Mouse (Mus musculus): ENCODE results near the gene Catsperz.

Catsperz gene

DNA sequence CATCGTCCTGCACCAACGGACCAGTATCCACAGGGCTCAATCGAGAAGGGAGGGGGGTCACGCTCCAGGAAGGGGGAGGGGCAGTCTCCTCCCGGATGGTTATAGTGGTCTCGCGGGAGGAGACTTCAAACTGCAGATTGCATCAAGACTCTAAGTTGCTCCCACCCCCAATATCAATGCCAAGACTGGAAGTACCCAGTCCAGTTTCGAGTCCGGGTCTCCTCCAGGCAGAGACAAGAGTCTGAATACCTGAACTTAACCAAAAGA lies at the start of gene Catsperz:
Gene Catsperz (minus strand): TSS at position 74 of the 267 bp plus-strand sequence.
- no peak for DNase-seq

- peak; percentile 82 to 85 for DNase-seq
Observed at GRCm38 (mm10) chr19:6974211-6975205, 49.3 kb upstream of the Catsperz start, which contains the start of gene Ppp1r14b. Gene Ppp1r14b, plus strand, starts transcription at chr19:6974968.

GRCm38 (mm10) chr19:6973581-6974190 lies 48.5 kb upstream of the Catsperz start:
- no peak for DNase-seq

- DNase-seq = no peak
Observed at GRCm38 (mm10) chr19:6972247-6972917, 47.2 kb upstream of the Catsperz start.

GRCm38 (mm10) chr19:6971644-6972043 lies 46.5 kb upstream of the Catsperz start:
- no peak for DNase-seq

DNA sequence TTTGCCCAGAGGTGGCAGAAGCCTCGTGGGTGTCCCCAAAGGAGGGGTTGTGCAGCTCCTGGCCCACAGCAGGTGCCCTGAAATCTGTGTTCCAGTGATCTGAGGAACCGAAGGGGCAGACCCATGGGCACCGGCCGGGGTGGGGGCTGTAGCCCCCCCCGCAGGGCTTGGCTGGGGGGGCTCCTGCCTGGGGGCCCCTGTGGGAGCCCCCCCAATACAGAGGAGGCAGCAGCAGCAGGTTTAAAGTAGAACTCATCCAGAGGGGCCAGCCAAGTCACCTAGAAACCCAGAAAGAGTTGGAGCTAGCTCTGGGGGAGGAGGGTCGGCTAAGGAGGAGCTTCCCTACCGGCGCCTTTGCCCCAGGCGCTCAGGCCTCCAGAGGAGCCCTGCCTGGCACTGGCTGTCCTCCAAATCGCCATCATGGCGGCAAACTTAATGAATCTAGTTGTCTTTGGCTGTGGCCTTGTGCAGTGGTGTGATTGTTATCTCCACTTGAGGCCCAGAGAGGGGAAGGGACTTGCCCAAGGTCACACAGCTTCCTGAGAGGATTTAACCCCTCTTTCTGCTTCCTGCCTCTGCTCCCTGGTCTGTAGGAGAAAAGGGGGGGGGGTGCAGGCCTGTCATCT lies 45.4 kb upstream of the Catsperz start:
- DNase-seq = no peak

DNA sequence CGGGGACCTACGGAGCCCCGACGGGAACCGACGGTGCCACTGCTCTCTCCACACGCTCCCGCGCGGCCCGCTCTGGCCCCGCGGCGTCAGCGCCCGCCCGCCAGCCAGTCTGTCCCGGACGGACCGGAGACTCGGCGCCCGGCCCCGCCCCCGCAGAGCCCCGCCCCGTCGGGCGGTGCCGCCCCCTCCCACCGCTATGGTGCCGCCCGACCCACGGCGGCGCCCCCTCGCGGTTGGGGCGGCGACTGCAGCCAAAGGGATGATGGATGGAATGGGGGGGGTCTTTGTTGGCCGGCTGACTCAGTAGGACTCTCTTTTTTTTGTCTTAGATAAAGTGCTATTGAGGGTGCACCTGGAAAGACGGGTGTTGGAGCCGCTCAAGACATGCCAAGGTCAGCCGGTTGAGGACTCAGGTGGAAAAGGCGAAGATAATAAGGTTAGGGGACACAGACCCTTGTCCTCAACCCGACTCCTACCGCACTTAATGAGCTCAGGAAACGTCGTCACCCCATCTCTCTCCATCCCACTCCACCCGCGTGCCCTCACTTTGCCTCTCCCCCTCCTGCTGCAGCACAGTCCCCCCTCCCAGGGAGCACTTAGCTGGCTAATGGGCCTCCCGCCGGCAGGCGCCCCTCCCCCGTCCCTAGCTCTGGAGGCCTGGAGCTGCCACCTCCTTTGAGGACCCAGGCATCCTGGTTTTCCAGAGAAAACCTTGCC lies 44.6 kb upstream of the Catsperz start:
- peak; percentile 68 to 80 for DNase-seq

GRCm38 (mm10) chr19:6969291-6969664 lies 44.1 kb upstream of the Catsperz start:
- no peak for DNase-seq

- DNase-seq = peak; percentile 62 to 72
Observed at GRCm38 (mm10) chr19:6968491-6969271, 43.5 kb upstream of the Catsperz start.

- no peak for DNase-seq
Observed at GRCm38 (mm10) chr19:6956461-6956860, 31.3 kb upstream of the Catsperz start.

GRCm38 (mm10) chr19:6955424-6955823 lies 30.2 kb upstream of the Catsperz start:
- no peak for DNase-seq

DNA sequence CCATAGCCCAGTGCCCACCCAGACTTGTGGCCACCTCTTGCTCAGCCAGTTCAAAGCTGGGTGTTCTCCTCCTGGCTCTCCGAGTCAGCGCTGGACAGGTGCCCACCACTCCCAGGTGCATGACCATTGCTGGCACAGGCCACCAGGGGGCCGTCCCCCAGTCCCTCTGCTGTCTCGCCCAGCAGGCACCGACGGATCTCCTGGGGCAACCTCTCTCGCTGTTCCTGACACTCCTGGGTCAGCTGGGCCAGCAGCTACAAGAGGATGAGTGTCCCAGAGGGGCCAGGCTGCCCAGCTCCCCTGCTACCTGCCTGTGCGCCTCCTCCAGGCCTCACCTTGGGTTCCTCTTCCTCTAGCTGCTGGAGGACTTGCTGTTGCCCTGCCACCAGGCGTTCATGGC lies 28.9 kb upstream of the Catsperz start:
- DNase-seq = peak; percentile 81 to 87

GRCm38 (mm10) chr19:6952712-6953037 lies 27.5 kb upstream of the Catsperz start:
- peak; percentile 89 to 93 for DNase-seq

- DNase-seq = peak; percentile 85 to 88
Observed at GRCm38 (mm10) chr19:6951994-6952711, 27.0 kb upstream of the Catsperz start.

DNA sequence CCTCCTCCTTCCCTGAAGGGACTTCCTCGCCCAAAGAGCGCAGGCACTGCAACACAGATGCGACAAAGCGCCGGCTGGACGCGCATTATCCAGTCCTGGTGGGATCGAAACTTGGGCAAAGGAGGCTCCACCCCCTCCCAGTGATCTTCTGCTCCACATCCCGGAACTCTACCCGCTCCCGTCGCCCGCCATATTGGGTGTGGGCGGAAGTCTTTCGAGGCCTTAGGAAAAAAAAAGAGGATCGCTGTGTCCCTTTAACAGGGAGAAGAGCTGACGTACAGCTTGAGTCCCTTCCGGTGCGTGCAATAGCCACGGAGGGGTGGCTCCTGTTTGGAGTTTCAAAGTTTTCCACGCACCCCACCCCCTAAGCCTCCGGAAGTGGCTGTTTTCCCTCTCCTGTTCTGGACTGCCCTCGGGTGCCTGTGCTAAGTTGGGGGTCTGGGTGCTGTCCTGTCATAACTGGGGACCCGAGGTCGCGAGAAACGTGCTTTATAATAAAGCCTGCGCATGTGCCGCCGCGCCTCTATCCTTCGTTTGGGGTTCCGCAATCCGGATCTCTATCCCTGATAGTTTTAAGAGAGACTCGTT lies 26.3 kb upstream of the Catsperz start:
- DNase-seq = peak; percentile 98

DNA sequence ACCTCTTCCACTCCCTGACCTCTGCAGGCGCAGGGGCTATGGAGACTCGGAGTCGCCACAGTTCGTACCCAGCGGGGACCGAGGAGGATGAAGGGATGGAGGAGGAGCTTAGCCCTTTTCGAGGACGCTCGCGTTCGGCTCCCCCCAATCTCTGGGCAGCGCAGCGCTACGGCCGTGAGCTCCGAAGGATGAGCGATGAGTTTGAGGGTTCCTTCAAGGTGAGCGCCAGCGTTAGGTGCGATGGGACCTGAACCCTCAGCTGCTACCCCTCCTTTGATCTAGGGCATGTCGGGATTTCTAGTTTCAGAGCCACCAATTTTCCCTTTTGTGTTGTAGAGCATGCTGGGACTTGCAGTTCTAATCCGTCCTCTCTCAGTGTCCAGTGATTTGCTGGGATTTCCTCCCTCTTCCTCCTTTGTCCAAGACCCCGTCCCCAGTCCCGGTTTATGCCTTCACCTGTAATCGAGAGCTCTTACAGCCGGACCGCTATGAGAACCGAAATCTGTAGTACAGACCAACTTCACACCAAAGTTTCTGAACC lies 25.5 kb upstream of the Catsperz start:
- peak; percentile 47 to 48 for DNase-seq

DNA sequence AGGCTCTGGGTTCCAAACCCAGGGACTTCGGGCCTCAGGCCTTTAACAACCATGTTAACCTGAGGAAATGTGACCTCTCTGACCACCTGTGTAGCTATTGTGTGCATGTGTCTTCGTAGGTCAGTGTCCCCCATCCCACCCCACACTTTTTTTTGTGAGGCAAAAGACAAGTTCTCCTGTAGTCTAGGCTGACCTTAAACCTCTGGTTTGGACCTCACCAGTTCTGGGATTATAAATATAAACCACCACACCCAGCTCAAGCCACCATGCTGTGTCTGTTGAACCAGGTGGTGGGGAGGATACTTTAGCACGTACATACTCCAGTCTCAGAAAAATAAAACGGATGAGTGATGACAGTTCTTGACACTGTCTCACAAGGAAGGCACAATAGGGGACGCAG lies 24.8 kb upstream of the Catsperz start:
- no peak for DNase-seq

DNA sequence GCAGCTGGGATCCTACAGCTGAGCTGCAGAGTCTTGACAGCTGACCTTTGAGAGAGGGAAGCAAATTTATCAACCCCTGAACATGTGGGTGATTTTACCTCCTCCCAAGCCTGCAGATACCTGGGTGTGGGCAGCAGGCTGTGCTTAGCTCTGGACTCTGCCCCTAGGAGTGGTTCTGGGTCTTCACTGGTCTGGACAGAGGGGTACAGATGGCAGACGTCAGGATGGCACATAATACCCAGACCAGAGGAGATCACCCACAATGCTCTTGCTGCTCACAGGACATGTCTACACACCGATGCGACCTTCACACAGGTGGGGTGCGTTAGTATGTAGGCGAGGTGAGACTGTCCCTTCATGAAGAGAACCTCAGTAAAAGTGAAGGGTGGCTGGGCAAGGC lies 24.4 kb upstream of the Catsperz start:
- no peak for DNase-seq

- DNase-seq = no peak
Observed at GRCm38 (mm10) chr19:6948186-6948585, 23.0 kb upstream of the Catsperz start.

DNA sequence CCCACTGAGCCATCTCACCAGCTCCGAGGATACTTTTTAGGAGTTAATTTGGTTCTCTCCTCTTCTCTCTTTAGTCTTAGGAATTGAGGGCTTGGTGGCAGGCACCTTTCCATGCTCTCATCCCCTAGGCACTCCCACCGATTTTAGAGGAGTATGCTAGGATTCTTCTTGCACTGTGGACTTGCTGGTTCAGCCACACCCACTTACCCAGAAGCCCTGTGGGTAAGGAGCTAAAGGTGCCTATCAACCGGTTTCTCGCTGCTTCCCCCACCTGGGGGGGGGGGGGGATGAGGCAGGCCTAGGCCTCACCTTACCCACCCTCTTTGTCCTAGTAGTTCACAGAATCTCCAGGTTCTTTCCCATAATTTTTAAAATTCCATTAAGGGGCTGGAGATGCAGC lies 22.6 kb upstream of the Catsperz start:
- DNase-seq = no peak

Data from lung, adult 18-20 months (tissue).